Mouse (Mus musculus) kidney, postnatal 10 days (tissue): ENCODE results near the gene Brd3.
A peak's percentile ranks its signal among the peaks of the same experiment; 100 is the strongest.

ENCODE experiments used
- DNase-seq: peaks from one replicate; pipeline ENCODE4 v3.0.0; 2021; ENCODE audit warnings: mixed read lengths

Brd3 gene

GRCm38 (mm10) chr2:27425751-27426405, 81.6 kb downstream of the Brd3 start:
- peak; percentile 69 for DNase-seq

- DNase-seq: peak; percentile 60
These were observed 82.3 kb downstream of the Brd3 start for GRCm38 (mm10) chr2:27425161-27425611.

GRCm38 (mm10) chr2:27423596-27423995, 83.9 kb downstream of the Brd3 start:
- peak; percentile 75 for DNase-seq

- no peak for DNase-seq
These were observed 86.0 kb downstream of the Brd3 start for GRCm38 (mm10) chr2:27421293-27422068.

GRCm38 (mm10) chr2:27418577-27419070, 88.8 kb downstream of the Brd3 start:
- DNase-seq: peak; percentile 60

DNA sequence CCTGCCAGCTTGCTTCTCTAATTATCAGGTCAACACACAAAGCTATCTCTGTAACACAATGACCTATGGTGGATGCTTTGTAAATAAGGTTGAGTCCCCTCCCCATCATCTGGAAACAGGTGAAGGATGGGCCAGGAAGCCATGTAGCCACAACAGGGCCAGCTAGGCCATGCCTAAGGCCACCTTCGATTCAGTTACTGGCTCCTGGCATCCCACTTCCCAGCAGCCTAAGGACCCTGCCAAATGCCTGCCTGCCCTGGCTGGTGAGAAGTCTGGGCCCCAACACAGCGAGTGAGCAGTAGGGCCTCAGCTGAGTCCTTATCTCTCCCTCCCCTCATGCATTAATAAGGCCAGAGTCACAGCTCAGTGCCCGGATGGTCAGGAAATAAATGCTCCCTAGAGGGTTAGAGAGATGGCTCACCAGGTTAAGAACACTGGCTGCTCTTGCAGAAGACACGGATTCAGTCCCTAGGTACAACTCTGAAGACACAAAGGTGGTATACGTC, 89.8 kb downstream of the Brd3 start:
- DNase-seq: no peak

GRCm38 (mm10) chr2:27416425-27416824, 91.0 kb downstream of the Brd3 start:
- DNase-seq: no peak

- no peak for DNase-seq
These were observed 92.2 kb downstream of the Brd3 start for GRCm38 (mm10) chr2:27415060-27415783.

DNA sequence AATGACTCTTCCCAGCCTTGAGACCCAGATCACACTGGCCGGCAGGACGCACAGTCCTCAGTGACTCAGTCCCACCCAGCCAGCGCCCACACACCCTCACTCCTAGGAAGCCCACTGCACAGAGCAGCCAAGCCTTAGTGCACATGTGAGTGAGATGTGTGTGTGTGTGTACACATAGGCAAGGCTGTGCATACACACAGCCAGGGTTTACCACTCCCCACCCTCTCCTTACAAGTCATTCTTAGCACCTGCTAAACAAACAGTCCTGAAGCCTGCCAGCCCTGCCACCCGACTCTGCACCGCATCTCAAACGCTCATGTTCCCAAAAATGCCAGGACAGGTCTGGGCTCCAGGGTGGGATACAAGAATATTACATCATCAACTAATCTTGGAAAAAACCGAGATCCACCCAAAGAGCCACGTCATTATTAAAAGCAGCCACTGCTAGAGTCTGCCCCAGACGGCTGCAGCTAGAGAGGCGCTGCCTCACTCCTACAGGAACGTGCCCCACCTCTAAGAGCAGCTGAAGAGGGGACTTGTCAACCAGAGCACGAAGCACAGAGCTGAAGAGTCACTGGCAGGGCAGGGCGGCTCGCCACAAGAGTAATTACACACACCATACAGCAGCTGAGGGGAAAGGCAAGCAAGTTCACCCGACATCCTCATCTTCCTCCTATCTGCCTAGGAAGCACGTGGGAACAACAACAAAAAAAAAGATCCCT, 93.4 kb downstream of the Brd3 start:
- no peak for DNase-seq

- DNase-seq: no peak
These were observed 93.9 kb downstream of the Brd3 start for GRCm38 (mm10) chr2:27413582-27413935.

DNA sequence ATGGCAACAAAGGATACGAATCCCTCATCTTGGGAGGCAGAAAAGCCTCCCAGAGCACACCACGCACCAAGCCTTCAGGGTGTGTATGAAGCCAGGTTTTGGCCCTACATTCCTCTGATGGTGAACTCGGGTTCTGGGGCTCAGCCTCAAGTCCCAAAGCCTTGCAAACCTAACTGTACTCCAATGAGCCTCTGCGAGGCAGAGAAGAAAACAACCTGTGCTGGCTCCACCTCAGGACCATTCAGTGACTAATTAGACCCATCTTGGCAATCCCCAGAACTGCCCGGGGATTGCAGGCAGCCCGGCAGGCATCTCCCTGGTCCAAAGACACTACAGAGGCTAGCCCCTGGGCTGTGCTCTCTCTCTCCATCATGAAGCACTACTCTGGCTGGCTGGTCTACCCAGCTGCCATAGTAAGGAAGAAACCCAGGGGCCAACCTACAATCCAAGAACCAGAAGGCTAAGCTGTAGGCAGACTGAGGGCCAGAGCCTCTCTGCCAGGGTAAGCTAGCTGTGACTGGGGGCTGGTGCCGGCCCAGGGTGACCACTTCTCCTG, 95.1 kb downstream of the Brd3 start:
- no peak for DNase-seq

GRCm38 (mm10) chr2:27411688-27412174, 95.7 kb downstream of the Brd3 start:
- peak; percentile 74 for DNase-seq

GRCm38 (mm10) chr2:27410518-27411140, 96.8 kb downstream of the Brd3 start:
- DNase-seq: peak; percentile 12

DNA sequence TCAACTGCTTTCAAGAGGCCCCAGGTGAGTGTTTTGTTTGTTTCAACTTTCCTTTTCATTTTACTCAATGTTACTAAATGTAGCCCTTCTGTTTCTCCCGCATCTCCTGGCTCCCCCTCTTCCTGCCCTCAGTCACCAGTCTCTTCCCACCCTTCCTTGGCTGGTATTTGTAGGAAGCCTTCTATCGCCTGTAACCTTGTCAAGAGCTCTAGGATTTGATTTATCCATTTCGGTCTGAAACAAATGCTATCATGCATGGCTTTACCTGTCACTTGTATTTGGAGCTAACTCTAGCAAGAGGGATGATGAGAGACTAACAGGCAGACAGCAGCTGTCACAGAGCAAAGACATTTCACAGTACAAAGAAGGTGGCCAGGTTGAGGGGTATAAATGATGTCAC, 99.3 kb downstream of the Brd3 start:
- no peak for DNase-seq

GRCm38 (mm10) chr2:27406928-27407327, 100.5 kb downstream of the Brd3 start:
- no peak for DNase-seq

GRCm38 (mm10) chr2:27405094-27405884, 102.2 kb downstream of the Brd3 start:
- DNase-seq: no peak

GRCm38 (mm10) chr2:27404375-27405093, 102.9 kb downstream of the Brd3 start:
- DNase-seq: no peak

DNA sequence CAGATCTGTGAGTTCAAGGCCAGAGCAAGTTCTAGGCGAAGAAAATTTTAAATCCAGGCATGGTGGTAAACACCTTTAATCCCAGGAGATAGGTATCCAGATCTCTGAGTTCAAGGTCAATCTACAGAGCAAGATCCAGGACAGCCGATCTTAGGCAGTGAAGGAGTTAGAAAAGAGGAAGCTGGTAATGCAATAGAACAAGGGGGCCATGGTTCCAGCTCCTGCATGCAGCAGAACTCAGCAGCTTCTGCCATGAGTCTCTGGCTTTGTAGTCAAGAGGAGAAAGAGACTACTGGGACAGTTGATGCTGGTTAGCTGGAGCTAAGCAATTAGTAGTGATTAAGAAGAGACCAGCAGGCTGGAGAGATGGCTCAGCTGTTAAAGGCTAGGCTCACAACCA, 105.9 kb downstream of the Brd3 start:
- no peak for DNase-seq

- no peak for DNase-seq
These were observed 107.4 kb downstream of the Brd3 start for GRCm38 (mm10) chr2:27400083-27400482.
